Mouse (Mus musculus) cerebellum, postnatal 25 days (tissue): Measurements from ENCODE around the gene Nkx2-1.
"Not testable (repeated sequence)": the region's sequence is repeated elsewhere in the genome, so short reads cannot be mapped to it uniquely, and the experiment has no call there.

Source experiments
- DNase-seq, 2 experiments: peaks; one replicate each; pipeline ENCODE4 v3.0.0; 2021; ENCODE audit warnings: mixed read lengths in 2 of 2

The Nkx2-1 gene

DNA sequence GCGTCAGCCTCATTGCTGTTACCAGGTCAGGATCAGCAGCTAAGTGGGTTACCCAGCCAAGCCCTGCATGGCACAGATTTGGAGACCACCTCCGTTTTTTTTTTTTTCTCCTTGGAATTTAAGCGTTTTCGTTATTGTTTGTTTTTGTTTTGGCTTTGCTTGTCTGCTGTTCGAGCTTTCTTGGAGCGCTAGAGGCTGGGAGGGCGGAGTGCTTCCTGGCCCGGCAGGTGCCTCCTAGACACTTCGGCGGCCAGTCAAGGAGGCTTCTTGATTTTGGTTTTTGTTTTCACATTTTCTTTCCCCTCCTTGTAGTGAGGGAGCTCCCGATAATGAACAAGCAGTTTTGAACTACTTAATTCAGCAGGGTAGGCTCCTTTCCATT lies at the start of gene Nkx2-1:
Gene Nkx2-1, minus strand, starts transcription at position 25 of the 382 bp plus-strand sequence.
- DNase-seq = no peak

GRCm38 (mm10) chr12:56541068-56541467 lies 4.4 kb upstream of the Nkx2-1 start:
- DNase-seq = peak; percentile 74 to 84

GRCm38 (mm10) chr12:56540591-56540990 lies 3.9 kb upstream of the Nkx2-1 start:
- DNase-seq = no peak

DNA sequence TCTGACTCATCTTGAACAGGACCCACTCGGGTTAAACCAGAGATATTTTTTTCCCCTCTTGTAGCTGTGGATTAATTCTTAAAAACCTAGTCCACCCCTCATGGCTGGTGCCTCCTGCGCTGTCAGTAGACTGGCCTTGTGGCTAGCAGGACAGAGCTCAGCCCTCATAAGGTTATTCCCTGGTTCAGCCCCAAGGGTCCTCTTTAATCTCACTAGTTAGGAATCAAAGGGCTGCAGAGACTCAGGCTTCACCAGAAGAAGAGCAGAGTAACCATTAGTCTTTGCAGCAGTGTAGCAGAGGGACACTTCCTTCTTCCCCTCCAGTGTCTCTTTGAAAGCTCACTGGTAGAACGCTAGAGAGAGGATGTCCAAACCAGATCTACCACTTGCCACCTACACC lies 1.9 kb upstream of the Nkx2-1 start:
- DNase-seq = no peak

DNA sequence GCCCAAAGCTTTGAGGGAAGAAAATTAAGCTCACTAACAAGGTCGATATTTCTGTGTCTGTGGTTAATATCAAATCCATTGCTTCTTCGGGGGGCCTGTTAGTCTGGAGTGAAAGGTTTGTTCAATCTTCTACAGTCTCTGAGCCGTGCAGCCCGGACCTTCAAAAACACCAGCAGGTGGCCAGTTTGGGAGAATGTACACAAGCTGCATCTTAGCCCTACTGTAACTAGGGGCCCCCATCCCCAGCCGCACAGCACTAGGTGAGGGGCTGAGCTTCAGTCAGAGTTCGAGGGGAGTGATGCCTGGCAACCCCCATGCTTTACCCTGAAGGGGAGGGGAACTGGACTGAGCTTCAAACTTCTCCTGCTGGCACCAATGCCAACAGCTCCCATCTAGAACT lies 1.2 kb upstream of the Nkx2-1 start:
- no peak for DNase-seq

DNA sequence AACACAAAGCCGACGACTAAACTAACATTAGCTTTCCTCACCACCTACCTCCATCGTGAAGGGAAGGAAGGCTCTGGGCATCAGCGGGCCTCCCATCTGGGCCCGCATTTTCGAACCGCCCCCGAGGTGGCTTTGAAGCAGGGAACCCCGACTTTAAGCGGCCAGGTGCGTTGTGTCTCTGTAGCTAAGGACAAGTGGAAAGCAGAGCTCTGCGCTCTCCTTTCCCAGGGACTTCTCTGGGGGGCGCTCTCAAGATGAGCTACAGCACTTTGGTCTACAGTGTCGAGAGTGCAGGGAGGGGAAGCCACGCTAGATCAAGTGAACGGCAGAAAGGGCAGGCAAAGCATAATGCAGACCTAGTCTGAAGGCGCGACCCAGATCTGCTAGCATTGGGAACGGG lies 634 bp upstream of the Nkx2-1 start:
- DNase-seq = no peak

- DNase-seq = no peak
Observed at GRCm38 (mm10) chr12:56536174-56536883, 379 bp downstream of the Nkx2-1 start.

DNA sequence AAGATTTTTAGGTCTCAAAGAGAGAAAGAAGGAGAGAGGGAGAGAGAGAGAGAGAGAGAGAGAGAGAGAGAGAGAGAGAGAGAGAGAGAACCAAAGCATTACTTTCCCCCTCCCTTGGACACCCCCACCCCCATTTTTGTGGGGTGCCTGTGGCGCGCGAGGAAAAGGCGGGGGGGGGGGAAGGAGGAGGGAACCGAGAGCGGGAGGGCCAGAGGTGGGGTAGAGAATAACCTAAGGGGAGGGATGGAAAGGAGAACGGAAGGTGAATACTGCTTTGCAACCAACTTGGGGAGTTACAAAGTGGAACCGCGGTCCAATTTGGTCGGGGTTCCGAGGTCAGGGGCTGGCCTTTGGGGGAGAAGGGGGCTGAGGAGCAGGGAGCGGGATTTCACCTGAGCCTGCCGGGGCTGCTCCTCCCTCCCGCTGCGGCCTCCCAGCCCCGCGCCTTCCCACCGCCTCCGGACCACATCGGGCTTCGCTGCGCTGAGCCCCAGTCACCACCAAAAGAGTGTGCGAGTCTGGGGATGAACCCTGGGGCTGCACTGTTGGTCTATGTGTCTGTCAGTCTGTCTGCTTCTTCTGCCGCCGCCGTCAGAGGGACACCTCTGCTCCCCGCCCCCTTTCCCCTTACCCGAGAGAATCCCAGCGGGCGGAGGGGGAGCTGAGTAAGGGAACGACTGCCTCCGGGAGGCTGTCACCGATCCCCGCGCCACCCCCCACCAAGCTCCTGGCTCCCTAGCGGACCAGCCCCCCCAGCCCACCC lies 1.1 kb downstream of the Nkx2-1 start:
- no peak for DNase-seq

DNA sequence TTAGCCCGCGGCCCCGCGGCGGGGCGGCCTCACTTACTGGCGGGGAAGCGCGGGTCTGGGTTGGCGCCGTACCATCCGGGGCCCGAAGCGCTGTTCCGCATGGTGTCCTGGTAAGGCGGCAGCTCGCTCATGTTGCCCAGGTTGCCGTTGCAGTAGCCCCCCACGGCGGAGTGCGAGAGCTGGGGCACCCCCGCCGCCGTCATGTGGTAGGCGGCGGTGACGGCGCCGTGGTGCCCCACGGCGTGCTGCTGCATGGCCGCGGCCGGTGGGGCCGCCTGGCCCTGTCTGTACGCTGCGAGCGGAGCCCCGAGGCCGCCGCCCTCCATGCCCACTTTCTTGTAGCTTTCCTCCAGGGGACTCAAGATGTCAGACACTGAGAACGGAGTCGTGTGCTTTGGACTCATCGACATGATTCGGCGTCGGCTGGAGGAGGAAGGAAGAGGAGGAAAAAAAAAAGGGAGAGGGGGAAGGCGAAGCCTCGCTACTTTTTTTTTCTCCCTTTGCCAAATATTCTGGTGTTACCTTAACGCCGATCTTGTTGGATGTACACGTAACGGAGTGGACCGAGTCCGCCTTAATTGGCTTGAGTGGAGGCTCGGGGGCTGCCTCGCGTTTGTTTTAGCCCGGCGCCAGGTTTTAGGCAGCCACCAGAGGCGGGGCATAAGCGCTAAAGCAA lies 1.9 kb downstream of the Nkx2-1 start:
- DNase-seq = no peak

DNA sequence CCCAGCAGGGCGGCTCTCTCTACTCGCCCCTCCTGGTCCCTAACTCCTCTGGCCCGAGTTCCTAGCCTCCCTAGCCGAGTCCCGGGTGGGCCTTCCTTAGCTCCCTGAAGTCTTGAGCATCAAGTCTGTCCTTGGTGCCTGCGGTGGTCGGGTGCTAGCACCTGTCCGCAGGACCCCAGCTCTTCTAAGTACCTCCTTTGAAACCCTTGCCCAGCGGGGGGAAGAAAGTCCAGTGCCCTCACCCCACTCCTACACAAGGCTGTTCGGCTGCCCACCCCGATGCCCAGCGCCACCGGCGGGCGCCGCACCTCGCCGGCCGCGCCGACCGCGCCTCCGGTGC lies 2.4 kb downstream of the Nkx2-1 start:
- no peak for DNase-seq

- no peak for DNase-seq
Observed at GRCm38 (mm10) chr12:56533501-56534310, 3.0 kb downstream of the Nkx2-1 start.

- no peak for DNase-seq
Observed at GRCm38 (mm10) chr12:56532986-56533495, 3.7 kb downstream of the Nkx2-1 start.

DNA sequence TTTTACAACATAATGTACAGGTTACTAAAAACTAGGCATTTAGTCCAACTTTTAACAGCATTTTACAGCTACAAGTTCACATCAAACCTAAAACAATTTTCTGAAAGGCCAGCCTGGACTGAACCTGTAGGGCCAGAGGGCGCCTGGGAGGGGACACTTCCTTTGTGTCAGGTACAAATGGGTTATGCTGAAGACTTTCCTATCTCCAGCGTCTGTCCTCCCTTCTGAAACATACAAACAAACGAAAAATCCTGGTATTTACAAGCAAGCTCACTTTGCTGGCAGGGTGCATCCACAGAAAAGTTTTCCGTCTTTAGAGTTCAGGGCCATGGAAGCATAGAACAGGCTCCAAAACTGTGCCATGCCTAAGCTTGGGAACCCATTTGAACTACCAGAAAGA lies 4.6 kb downstream of the Nkx2-1 start:
- DNase-seq = no peak

DNA sequence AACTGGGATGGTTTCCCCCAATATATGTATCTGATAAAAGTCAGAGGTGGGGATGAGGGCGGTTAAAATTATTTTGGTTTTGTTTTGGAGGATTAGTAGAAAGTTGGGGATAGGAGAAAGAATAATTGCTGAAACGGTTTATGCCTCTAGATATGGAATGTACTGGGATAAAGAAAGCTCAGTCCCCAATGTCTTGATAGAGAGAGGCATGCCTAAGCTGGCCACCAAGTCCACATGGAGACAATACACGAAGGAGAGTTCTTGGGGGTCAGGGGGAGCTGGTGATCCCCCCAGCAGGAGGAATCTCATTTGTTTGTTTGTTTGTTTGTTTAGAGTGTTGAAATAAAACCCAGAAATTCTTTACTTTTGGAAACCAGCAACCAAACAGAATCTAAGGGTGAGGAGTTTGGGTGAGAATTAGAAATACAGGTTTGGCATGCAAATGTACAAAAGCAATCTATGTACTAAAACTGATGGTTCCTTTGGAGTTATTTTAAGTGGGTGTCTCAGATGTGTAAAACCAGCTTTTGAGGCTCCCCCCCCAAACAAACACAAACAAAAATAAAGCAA lies 5.6 kb downstream of the Nkx2-1 start:
- DNase-seq = no peak

DNA sequence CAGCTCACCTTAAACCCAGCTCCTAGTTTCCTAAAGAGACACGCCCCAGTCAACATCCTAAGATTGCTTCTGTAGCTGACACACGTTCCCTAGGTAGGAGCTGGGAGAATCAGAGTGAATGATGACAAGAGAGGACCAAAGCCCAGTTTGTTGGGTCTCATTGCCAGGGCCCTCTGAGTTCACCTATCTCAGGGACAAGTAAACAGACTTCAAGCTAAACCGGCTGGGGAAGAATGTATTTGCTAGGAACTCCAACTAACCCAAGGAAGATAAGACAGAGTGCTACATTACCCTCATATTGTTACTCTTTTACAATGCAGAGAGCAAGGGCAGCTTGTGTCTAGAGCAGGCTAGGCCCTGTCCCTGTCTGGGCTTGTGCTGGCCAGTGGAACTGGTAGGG lies 6.8 kb downstream of the Nkx2-1 start:
- DNase-seq = no peak

DNA sequence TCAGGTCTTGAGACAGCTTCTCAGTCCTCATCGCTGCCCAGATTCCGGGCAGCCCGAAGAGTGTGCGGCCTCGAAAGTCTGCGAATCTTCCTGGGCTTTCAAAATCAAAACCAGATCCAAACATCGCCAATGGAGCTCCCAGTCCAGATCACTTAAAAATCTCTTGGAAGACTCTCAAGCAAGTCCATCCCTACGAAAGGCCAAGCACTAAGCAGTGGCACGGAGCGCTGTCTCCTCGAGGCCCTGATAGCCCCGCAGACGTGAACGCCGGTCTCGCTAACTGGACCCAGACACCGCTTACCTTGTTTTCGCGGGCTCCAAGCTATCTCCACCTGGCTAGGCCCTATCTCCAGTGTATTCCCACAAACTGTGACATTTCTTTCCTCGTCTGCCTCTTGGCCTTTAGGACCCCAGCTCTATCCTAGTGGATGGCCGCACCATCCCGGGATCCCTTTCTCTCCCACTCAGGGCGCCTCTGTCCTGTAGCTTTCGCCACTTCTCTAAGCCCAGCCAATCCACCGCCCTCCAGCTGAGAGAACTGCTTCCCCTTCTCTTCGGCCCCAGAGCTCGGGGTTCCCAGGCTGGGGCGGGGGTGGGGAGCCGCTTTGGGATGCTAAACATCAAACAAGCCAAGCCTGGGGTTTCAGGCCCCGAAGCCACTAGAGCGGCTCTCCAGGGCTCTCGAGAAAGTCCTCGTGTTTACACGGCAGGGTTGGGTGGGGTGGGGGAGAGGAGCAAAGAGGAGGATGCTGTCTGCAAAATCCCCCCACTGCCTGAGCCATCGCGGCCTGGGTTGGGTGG lies 7.6 kb downstream of the Nkx2-1 start:
- DNase-seq = no peak

DNA sequence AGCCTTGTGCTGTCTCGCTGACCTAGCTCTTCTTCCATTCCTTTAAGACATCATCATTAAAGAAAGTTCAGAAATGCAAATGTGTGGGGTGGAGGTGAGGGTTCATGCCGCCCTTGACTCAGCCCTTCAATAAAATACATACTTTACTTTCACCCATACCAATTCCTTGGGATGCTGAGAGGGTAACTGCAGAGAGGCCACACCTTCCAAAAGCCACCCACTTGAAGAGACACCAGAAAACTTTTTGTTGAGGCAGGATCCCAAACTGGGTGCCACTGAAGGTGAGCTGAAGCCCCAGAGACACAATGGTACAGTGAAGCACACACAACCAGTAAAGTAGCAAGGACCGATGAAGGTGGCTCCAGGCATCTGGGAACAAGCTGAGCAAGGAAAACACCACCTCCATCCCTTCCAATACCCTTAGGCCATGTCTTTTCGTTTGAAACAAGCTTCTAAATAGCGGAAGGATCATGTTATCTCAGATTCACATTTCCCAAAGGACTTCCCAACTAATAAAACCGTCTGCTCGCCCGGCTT lies 8.6 kb downstream of the Nkx2-1 start:
- DNase-seq = no peak

DNA sequence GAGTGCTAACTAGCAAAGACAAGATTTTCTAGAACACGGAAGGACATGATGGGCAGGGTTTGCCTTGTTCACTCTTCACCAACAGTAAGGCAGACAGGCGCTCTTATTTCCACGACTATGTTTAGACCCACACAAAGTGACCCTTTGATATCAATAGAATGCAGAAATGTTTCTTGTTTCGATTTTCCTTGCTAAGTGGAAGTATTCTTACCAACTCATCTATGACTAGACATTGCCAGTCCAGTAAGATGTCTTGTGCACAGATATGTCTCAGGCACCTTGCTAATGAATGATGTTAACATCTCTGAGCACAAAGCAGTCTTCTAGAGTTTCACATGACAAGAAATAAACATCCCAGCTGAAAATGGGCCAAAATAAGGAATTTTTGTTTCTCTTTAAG lies 9.6 kb downstream of the Nkx2-1 start:
- DNase-seq = no peak

- not testable (repeated sequence) for DNase-seq
Observed at GRCm38 (mm10) chr12:56525219-56525797, 11.4 kb downstream of the Nkx2-1 start.

- no peak for DNase-seq
Observed at GRCm38 (mm10) chr12:56524201-56524600, 12.5 kb downstream of the Nkx2-1 start.

DNA sequence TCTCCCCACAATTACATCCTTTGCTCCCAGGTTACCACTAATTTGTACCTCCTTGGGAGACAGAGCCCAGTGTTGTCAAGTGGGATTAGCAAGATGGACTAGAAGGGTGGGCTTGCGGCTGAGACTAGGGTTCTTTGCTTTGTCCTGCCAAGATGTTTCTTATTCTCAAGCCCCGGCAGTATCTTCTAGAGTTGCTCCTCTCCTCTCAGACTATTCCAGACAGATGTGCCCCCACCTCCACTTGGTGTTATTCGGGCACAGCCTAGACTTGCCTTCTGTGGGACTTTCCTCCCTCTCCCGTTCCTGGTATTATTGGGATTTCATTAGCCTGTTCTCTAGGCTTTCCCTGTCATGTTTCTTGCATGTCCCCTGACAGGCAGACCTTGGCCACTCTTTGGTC lies 14.5 kb downstream of the Nkx2-1 start:
- no peak for DNase-seq
